Mouse (Mus musculus) retina, postnatal 1 day (tissue): ENCODE data around the gene Gm43064.

Experiments used
- DNase-seq: peaks from one replicate; pipeline ENCODE4 v3.0.0-alpha.2; 2012

Gene Gm43064

DNA sequence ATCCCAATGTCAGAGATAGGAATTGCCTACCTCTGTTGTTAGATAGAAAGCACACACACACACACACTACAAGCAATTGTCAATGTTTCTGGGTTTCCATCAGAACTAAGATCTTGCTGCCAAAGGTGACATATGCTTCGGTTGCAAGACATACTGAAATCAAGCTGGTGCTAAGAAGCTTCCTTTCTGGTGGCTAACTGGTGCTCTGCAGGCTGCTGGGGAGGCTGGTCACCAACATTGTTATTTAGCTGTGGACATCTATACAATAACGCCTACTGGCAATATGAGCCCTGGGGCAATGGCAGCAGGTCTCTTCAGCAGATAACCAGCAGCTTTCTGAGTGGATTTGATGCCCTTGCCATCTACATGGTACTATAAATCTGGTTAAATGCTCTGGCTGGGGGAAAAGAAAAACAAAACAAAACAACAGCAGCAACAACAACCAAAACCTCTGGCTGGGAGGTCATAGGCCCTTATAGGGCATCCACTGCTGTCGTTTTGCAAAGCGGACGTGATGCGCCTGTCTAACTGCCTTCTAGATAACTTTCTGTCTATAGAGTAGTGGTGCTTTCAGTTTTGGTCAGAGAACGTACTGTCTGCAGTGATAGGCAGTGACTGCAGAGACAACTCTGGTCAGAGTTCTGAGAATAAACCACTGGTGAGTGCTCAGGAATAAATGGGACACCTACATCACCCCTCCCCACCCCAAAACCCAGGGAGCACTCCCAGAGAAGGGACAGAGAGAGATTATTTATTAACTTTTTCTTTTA, 47.8 kb downstream of the Gm43064 start:
- no peak for DNase-seq

DNA sequence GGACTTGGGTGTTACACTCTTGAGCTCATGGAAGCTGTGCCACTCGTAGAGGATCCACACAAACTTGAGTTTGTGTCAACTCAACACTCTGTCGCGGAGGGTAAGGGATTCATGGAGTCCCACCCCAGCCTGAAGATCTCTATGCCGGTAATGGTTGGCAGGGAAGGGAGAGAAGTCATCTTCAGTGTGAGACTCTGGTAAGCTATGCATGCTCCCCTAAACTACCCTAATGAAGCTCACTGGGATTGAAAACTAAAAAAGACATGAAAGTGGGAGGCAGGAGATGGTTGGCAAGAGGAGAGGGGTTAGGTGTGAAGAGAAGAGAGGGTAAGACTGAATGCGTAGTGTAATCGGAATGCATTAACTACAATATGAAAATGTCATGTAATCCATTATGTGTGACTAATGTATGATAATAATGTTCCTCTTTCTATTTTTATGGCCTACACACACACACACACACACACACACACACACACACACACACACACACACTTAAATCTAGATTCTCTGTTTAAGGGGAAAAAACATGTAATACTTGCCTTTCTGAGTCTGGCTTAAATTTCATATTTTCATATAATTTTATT, 48.7 kb downstream of the Gm43064 start:
- no peak for DNase-seq

DNA sequence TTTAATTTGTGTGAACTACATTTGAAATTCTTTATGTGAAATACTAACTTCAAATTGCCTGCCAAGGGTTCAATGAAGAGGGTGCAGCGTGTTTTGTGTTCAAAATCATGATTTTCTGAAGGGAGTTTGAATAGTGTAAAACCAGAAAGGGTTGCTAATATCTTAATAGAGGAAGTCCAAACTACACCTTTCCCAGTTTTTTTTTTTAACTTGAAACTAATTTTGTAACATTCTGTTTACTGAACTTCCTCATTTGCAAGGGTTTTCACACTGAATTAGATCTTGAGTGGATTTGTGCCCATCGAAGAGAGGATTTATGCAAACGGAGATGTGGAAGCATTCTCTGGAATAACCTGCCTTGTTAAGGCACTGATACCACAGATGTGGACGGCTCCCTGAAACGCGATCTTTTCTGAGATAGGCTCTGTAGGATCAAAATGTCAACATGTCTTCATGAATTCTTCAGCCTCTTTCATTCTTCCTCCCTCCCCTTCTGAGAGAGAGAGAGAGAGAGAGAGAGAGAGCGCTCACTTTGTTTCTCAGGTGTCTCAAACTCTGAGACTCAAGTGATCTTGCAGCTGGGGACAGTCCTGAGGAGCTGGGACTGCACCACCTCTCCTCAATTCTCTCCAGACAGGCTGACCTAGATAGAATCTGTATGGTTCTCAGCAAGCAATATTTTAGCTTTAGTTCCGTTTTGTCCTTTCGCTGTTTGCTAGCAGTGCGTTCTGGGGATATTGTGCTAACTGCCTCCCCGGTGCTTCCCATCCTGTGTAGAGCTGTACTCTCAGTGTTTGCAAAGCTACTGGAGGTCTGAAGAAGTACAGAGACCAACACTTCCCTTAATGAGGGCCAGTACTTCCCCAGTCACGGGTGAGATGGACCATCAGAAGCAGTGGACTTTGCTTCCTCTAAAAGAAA, 49.8 kb downstream of the Gm43064 start, which contains the start of gene Ptpn22:
Gene Ptpn22 (plus strand): TSS at position 915 of the 921 bp plus-strand sequence.
- no peak for DNase-seq

DNA sequence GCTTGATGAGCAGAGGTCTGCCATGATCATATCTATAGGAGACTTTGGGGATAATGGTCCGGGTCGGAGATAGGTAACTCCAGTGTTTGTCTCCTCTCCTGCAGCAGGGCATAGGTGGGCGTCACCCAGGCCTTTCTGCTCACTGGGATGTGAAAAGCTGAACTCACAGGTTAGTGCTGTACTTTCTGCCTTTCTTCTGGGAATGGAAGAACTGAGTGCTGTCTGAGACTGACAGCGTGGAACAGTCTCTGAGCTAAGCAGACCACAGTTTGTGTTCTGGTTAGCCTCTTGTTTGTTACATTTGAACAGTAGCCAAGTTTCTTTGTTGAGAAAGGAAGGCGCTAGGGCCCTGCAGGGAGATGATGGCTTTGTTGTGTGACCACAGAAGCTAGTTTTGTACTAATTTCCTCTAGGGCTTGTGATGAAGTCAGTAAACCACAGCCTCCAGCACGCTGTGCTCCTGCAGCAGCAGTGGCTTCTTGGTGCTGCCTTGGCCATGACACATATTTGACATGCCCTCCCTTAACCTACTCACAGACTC, 50.5 kb downstream of the Gm43064 start:
- no peak for DNase-seq

DNA sequence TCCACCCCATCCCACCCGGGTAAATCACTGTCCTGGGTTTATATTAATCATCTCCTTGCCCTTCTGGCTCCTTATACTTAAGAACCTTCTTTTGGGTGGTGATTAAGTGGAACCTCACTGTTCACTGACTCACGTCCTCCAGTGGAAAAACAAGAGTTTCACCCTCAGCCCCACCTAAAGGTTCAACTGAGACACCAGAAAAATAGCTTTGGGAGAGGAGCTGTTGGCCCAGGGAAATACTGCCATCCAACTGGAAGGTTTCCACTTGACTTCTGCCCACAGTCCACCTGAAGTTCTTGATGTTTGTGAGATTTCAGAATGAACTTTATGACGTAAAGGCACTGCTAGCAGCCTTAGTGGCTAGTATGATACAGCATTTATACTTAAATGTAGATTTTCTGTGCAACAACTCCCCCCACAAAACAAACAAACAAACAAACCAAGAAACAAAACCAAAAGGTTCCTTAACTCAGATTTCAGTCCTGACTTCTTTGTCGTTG, 53.4 kb downstream of the Gm43064 start:
- no peak for DNase-seq

DNA sequence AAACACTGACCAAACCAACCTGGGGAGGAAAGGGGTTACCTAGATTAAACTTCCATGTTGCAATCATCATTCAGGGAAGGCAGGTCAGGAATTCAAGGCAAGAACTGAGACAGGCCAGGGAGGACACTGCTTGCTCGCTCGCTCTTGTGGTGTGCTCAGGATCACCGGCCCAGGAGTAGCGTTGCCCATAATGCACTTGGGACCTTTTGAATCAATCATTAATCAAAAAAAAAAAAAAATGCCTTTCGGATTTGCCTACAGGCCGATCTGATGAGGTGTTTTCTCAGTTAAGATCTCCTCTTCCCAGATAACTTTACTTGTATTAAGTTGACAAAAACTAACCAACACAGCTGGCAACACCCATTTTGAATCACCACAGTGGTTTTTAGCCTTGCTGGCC, 54.8 kb downstream of the Gm43064 start:
- no peak for DNase-seq

DNA sequence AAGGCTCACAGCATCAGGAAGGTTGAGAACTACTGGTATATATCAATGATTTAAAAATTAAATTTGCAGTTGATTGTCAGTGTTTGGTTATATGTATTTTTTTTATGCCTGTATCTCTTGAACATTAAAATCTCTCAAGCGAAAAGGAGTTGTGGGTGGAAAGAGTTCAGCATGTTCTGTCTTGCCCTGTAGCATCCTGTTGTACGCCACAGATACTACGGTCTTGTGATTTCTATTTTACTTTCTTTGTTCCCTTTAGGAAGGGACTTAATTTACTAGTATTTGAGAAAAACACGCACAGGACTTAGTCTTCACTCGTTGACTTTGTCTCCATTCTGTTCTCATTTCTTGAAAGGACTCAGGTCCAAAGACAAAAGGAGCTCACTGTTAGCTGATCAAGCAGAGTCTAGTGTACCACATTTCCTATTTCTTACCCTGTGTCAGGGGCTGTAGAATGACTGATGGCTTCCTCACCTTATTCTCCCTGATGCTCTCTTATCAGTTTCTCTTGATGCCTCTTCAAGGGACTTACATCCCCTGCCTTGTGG, 58.1 kb downstream of the Gm43064 start:
- DNase-seq, result no peak

DNA sequence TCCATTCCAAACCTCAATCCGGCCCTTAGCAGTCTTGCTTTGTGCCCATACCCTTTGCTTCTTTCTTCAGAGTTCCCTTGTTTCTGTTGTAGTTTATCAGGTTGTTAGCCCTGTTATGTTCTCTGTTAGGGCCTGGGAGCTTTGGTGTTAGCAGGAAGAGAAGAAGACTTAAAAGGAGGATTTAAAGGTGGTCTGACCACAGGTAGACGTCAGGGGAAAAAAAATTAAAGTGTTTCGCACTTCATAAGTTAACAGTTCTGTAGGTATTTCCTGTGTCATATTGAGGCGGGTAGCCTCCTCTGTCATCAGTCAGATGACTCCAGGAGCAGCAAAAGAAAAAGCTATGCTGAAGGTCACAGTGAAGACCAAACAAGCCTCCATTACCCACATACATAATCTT, 58.6 kb downstream of the Gm43064 start:
- no peak for DNase-seq

DNA sequence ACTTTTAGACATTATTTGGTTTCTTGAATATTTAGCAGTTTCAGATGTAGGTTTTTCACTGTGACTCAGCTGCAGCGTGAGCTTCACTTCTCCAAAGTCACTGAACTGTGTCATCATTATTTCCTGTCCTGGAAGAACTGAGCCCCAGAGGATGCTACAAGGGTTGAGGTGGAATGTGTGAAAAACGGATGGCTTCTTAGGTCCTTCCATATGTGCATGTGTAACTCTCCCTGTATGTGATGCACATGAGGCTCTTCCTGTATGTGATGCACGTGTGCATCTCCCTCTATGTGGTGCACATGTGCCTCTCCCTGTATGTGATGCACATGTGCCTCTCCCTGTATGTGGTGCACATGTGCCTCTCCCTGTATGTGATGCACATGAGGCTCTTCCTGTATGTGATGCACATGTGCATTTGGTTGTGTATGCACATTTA, 63.3 kb downstream of the Gm43064 start:
- DNase-seq, result no peak

DNA sequence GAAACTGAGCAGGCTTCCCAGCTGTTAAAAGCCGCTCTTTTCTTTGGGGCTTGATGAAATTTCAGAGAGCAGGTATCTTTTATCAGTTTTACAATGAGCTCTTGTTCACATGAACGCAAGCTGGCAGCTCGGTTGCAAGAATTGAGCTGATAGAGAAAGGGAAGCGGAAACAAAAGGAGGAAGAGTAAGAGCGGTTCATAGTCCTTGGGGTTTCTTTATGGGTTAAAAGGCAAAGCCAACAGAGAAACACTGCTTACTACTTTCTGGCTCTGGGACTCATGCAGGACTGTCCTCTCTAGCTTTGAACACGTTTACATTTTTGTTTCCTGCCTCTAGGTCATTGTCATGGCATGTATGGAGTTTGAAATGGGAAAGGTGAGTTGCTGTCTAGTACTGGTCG, 65.0 kb downstream of the Gm43064 start:
- DNase-seq, result no peak

DNA sequence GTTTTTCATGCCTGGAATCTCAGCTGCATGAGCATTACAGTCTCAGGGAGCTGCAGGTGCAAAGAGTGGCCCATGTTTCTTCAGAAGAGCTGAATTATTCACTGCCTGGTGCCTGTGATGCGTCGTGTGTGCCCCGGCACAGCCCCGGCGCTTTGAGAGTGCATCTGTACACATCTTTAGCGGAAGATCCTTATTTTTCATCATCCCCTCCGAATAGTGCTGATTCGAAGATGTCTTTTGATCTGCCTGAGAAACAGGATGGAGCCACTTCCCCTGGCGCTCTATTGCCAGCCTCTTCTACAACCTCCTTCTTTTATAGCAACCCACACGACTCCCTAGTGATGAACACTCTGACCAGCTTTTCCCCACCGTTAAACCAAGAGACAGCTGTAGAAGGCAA, 76.6 kb downstream of the Gm43064 start:
- no peak for DNase-seq

DNA sequence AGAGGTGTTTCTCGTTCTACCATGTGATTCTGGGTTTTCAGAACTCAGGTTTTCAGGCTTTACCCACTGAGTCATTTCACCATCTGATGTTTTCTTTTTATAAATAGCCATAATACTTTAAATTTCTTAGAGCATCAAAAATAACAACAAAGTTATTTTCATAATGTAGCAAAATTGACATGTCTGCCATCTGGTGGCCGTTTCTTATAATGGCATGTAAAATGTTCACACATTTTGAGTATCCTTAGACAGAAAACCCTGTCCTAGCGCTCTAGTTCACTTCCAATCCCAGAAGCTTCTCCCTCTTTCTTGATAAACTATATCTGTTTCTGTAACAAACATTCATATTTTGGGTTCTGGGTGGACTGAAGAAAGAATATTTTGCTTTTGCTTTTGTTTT, 78.2 kb downstream of the Gm43064 start:
- peak; percentile 70 for DNase-seq
